Mouse (Mus musculus) A20 (cell line): ENCODE results near the gene Bpi.
A peak's percentile ranks its signal among the peaks of the same experiment; 100 is the strongest.

Experiments
- DNase-seq: peaks from one replicate; pipeline ENCODE4 v3.0.0-alpha.2; 2011; ENCODE audit warnings: low read depth, low spot score

Gene Bpi

GRCm38 (mm10) chr2:158242170-158242896 is 15.6 kb upstream of the Bpi start:
- no peak for DNase-seq

- DNase-seq: no peak
Measured at GRCm38 (mm10) chr2:158243129-158243870, 14.6 kb upstream of the Bpi start.

- no peak for DNase-seq
Measured at GRCm38 (mm10) chr2:158245072-158245817, 12.6 kb upstream of the Bpi start.

GRCm38 (mm10) chr2:158247852-158248251 is 10.0 kb upstream of the Bpi start:
- DNase-seq: no peak

- DNase-seq: no peak
Measured at GRCm38 (mm10) chr2:158248318-158248717, 9.6 kb upstream of the Bpi start.

GRCm38 (mm10) chr2:158250558-158250957 is 7.3 kb upstream of the Bpi start:
- DNase-seq: no peak

GRCm38 (mm10) chr2:158253806-158254205 is 4.1 kb upstream of the Bpi start:
- no peak for DNase-seq

- no peak for DNase-seq
Measured at GRCm38 (mm10) chr2:158256894-158257293, 1.0 kb upstream of the Bpi start.

- peak; percentile 79 for DNase-seq
Measured at GRCm38 (mm10) chr2:158258781-158259180, 887 bp downstream of the Bpi start.

GRCm38 (mm10) chr2:158259498-158259897 is 1.6 kb downstream of the Bpi start:
- no peak for DNase-seq

- no peak for DNase-seq
Measured at GRCm38 (mm10) chr2:158264877-158265276, 7.0 kb downstream of the Bpi start.

- DNase-seq: no peak
Measured at GRCm38 (mm10) chr2:158270017-158270416, 12.1 kb downstream of the Bpi start.

- DNase-seq: no peak
Measured at GRCm38 (mm10) chr2:158273646-158274045, 15.8 kb downstream of the Bpi start.

GRCm38 (mm10) chr2:158275349-158275748 is 17.5 kb downstream of the Bpi start:
- peak; percentile 16 for DNase-seq

- DNase-seq: no peak
Measured at GRCm38 (mm10) chr2:158275811-158276210, 17.9 kb downstream of the Bpi start.

GRCm38 (mm10) chr2:158276451-158276850 is 18.6 kb downstream of the Bpi start:
- no peak for DNase-seq

- DNase-seq: no peak
Measured at GRCm38 (mm10) chr2:158276878-158277277, 19.0 kb downstream of the Bpi start.

GRCm38 (mm10) chr2:158279656-158280055 is 21.8 kb downstream of the Bpi start:
- DNase-seq: no peak

- DNase-seq: peak; percentile 34
Measured at GRCm38 (mm10) chr2:158281497-158282205, 23.8 kb downstream of the Bpi start.

GRCm38 (mm10) chr2:158283136-158283535 is 25.2 kb downstream of the Bpi start:
- no peak for DNase-seq

- DNase-seq: no peak
Measured at GRCm38 (mm10) chr2:158283771-158284170, 25.9 kb downstream of the Bpi start.

GRCm38 (mm10) chr2:158284571-158284970 is 26.7 kb downstream of the Bpi start:
- DNase-seq: peak; percentile 59
